Mouse (Mus musculus): ENCODE data around the gene Gm17535.
A peak's percentile ranks its signal among the peaks of the same experiment; 100 is the strongest.
"Not testable (repeated sequence)": the region's sequence is repeated elsewhere in the genome, so short reads cannot be mapped to it uniquely, and the experiment has no call there.

Gene Gm17535

DNA sequence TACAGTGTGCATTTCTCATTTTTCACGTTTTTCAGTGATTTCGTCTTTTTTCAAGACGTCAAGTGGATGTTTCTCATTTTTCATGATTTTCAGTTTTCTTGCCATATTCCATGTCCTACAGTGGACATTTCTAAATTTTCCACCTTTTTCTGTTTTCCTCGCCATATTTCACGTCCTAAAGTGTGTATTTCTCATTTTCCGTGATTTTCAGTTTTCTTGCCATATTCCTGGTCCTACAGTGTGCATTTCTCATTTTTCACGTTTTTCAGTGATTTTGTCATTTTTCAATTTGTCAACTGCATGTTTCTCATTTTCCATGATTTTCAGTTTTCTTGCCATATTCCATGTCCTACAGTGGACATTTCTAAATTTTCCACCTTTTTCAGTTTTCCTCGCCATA, at the start of gene Gm17535:
TSS of gene Gm17535 (plus strand) at position 301 of the 400 bp plus-strand sequence.
- DNase-seq (ENCODE audit: low read depth in 1 of 2, low spot score in 2 of 2), result not testable (repeated sequence)

DNA sequence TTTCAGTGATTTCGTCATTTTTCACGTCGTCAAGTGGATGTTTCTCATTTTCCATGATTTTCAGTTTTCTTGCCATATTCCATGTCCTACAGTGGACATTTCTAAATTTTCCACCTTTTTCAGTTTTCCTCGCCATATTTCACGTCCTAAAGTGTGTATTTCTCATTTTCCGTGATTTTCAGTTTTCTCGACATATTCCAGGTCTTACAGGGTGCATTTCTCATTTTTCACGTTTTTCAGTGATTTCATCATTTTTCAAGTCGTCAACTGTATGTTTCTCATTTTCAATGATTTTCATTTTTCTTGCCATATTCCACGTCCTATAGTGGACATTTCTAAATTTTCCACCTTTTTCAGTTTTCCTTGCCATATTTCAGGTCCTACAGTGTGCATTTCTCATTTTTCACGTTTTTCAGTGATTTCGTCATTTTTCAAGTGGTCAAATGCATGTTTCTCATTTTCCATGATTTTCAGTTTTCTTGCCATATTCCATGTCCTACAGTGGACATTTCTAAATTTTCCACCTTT, 33.9 kb upstream of the Gm17535 start, which contains the start of gene Gm10722:
TSS of gene Gm10722 (plus strand) at position 478 of the 528 bp plus-strand sequence.
- DNase-seq (ENCODE audit: low read depth in 1 of 2, low spot score in 2 of 2), result peak; percentile 12 to 52

DNA sequence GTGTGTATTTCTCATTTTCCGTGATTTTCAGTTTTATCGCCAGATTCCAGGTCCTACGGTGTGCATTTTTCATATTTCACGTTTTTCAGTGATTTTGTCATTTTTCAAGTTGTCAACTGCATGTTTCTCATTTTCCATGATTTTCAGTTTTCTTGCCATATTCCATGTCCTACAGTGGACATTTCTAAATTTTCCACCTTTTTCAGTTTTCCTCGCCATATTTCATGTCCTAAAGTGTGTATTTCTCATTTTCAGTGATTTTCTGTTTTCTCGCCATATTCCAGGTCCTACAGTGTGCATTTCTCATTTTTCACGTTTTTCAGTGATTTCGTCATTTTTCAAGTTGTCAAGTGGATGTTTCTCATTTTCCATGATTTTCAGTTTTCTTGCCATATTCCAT, 33.4 kb upstream of the Gm17535 start:
- DNase-seq (ENCODE audit: low read depth in 1 of 2, low spot score in 2 of 2), result peak; percentile 16 to 23

DNA sequence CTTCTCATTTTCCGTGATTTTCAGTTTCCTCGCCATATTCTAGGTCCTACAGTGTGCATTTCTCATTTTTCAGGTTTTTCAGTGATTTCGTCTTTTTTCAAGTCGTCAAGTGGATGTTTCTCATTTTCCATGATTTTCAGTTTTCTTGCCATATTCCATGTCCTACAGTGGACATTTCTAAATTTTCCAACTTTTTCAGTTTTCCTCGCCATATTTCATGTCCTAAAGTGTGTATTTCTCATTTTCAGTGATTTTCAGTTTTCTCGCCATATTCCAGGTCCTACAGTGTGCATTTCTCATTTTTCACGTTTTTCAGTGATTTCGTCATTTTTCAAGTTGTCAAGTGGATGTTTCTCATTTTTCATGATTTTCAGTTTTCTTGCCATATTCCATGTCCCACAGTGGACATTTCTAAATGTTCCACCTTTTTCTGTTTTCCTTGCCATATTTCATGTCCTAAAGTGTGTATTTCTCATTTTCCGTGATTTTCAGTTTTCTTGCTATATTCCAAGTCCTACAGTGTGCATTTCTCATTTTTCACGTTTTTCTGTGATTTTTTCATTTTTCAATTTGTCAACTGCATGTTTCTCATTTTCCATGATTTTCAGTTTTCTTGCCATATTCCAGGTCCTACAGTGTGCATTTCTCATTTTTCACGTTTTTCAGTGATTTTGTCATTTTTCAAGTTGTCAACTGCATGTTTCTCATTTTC, 32.3 kb upstream of the Gm17535 start:
- DNase-seq (ENCODE audit: low read depth in 1 of 2, low spot score in 2 of 2), result peak; percentile 97 to 100

DNA sequence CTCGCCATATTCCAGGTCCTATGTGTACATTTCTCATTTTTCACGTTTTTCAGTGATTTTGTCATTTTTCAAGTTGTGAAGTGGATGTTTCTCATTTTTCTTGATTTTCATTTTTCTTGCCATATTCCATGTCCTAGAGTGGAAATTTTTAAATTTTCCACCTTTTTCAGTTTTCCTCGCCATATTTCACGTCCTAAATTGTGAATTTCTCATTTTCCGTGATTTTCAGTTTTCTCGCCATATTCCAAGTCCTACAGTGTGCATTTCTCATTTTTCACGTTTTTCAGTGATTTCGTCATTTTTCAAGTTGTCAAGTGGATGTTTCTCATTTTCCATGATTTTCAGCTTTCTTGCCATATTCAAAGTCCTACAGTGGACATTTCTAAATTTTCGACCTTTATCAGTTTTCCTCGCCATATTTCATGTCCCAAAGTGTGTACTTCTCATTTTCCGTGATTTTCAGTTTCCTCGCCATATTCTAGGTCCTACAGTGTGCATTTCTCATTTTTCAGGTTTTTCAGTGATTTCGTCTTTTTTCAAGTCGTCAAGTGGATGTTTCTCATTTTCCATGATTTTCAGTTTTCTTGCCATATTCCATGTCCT, 31.5 kb upstream of the Gm17535 start, which contains the start of gene Gm11168:
TSS of gene Gm11168 (plus strand) at position 553 of the 603 bp plus-strand sequence.
- DNase-seq (ENCODE audit: low read depth in 1 of 2, low spot score in 2 of 2), result not testable (repeated sequence)

DNA sequence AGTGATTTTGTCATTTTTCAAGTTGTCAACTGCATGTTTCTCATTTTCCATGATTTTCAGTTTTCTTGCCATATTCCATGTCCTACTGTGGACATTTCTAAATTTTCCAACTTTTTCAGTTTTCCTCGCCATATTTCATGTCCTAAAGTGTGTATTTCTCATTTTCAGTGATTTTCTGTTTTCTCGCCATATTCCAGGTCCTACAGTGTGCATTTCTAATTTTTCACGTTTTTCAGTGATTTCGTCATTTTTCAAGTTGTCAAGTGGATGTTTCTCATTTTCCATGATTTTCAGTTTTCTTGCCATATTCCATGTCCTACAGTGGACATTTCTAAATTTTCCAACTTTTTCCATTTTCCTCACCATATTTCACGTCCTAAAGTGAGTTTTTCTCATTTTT, 28.2 kb upstream of the Gm17535 start:
- not testable (repeated sequence) for DNase-seq (ENCODE audit: low read depth in 1 of 2, low spot score in 2 of 2)

DNA sequence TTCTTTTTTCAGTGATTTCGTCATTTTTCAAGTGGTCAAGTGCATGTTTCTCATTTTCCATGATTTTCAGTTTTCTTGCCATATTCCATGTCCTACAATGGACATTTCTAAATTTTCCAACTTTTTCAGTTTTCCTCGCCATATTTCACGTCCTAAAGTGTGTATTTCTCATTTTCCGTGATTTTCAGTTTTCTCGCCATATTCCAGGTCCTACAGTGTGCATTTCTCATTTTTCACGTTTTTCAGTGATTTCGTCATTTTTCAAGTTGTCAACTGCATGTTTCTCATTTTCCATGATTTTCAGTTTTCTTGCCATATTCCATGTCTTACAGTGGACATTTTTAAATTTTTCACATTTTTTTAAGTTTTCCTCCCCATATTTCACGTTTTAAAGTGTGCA, 27.8 kb upstream of the Gm17535 start:
- DNase-seq (ENCODE audit: low read depth in 1 of 2, low spot score in 2 of 2), result peak; percentile 100

DNA sequence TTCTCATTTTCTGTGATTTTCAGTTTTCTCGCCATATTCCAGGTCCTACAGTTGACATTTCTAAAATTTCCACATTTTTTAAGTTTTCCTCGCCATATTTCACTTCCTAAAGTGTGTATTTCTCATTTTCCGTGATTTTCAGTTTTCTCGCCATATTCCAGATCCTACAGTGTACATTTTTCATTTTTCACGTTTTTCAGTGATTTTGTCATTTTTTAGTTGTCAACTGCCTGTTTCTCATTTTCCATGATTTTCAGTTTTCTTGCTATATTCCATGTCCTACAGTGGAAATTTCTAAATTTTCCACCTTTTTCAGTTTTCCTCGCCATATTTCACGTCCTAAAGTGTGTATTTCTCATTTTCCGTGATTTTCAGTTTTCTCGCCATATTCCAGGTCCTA, 27.1 kb upstream of the Gm17535 start:
- DNase-seq (ENCODE audit: low read depth in 1 of 2, low spot score in 2 of 2), result not testable (repeated sequence)

DNA sequence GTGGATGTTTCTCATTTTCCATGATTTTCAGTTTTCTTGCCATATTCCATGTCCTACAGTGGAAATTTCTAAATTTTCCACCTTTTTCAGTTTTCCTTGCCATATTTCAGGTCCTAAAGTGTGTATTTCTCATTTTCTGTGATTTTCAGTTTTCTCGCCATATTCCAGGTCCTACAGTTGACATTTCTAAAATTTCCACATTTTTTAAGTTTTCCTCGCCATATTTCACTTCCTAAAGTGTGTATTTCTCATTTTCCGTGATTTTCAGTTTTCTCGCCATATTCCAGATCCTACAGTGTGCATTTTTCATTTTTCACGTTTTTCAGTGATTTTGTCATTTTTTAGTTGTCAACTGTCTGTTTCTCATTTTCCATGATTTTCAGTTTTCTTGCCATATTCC, 25.1 kb upstream of the Gm17535 start:
- DNase-seq (ENCODE audit: low read depth in 1 of 2, low spot score in 2 of 2), result not testable (repeated sequence)

DNA sequence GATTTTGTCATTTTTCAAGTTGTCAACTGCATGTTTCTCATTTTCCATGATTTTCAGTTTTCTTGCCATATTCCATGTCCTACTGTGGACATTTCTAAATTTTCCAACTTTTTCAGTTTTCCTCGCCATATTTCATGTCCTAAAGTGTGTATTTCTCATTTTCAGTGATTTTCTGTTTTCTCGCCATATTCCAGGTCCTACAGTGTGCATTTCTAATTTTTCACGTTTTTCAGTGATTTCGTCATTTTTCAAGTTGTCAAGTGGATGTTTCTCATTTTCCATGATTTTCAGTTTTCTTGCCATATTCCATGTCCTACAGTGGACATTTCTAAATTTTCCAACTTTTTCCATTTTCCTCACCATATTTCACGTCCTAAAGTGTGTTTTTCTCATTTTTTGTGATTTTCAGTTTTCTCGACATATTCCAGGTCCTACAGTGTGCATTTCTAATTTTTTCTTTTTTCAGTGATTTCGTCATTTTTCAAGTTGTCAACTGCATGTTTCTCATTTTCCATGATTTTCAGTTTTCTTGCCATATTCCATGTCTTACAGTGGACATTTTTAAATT, 22.3 kb upstream of the Gm17535 start:
- DNase-seq (ENCODE audit: low read depth in 1 of 2, low spot score in 2 of 2), result not testable (repeated sequence)

DNA sequence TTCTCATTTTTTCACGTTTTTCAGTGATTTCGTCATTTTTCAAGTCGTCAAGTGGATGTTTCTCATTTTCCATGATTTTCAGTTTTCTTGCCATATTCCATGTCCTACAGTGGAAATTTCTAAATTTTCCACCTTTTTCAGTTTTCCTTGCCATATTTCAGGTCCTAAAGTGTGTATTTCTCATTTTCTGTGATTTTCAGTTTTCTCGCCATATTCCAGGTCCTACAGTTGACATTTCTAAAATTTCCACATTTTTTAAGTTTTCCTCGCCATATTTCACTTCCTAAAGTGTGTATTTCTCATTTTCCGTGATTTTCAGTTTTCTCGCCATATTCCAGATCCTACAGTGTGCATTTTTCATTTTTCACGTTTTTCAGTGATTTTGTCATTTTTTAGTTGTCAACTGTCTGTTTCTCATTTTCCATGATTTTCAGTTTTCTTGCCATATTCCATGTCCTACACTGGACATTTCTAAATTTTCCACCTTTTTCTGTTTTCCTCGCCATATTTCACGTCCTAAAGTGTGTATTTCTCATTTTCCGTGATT, 21.6 kb upstream of the Gm17535 start, which contains the start of gene Gm10721:
TSS of gene Gm10721 (plus strand) at position 408 of the 547 bp plus-strand sequence.
- not testable (repeated sequence) for DNase-seq (ENCODE audit: low read depth in 1 of 2, low spot score in 2 of 2)

DNA sequence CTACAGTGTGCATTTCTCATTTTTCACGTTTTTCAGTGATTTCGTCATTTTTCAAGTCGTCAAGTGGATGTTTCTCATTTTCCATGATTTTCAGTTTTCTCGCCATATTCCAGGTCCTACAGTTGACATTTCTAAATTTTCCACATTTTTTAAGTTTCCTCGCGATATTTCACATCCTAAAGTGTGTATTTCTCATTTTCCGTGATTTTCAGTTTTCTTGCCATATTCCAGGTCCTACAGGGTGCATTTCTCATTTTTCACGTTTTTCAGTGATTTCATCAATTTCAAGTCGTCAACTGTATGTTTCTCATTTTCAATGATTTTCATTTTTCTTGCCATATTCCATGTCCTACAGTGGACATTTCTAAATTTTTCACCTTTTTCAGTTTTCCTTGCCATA, 19.0 kb upstream of the Gm17535 start, which contains the start of gene Gm10720:
TSS of gene Gm10720 (plus strand) at position 301 of the 400 bp plus-strand sequence.
- DNase-seq (ENCODE audit: low read depth in 1 of 2, low spot score in 2 of 2), result not testable (repeated sequence)

DNA sequence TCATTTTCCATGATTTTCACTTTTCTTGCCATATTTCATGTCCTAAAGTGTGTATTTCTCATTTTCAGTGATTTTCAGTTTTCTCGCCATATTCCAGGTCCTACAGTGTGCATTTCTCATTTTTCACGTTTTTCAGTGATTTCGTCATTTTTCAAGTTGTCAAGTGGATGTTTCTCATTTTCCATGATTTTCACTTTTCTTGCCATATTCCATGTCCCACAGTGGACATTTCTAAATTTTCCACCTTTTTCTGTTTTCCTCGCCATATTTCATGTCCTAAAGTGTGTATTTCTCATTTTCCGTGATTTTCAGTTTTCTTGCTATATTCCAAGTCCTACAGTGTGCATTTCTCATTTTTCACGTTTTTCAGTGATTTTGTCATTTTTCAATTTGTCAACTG, 18.5 kb upstream of the Gm17535 start:
- DNase-seq (ENCODE audit: low read depth in 1 of 2, low spot score in 2 of 2), result not testable (repeated sequence)

DNA sequence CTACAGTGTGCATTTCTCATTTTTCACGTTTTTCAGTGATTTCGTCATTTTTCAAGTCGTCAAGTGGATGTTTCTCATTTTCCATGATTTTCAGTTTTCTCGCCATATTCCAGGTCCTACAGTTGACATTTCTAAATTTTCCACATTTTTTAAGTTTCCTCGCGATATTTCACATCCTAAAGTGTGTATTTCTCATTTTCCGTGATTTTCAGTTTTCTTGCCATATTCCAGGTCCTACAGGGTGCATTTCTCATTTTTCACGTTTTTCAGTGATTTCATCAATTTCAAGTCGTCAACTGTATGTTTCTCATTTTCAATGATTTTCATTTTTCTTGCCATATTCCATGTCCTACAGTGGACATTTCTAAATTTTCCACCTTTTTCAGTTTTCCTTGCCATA, 17.3 kb upstream of the Gm17535 start, which contains the start of gene Gm10719:
TSS of gene Gm10719 (plus strand) at position 301 of the 400 bp plus-strand sequence.
- DNase-seq (ENCODE audit: low read depth in 1 of 2, low spot score in 2 of 2), result not testable (repeated sequence)

DNA sequence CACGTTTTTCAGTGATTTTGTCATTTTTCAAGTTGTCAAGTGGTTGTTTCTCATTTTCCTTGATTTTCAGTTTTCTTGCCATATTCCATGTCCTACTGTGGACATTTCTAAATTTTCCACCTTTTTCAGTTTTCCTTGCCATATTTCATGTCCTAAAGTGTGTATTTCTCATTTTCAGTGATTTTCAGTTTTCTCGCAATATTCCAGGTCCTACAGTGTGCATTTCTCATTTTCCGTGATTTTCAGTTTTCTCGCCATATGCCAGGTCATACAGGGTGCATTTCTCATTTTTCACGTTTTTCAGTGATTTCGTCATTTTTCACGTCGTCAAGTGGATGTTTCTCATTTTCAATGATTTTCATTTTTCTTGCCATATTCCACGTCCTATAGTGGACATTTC, 15.5 kb upstream of the Gm17535 start:
- not testable (repeated sequence) for DNase-seq (ENCODE audit: low read depth in 1 of 2, low spot score in 2 of 2)

DNA sequence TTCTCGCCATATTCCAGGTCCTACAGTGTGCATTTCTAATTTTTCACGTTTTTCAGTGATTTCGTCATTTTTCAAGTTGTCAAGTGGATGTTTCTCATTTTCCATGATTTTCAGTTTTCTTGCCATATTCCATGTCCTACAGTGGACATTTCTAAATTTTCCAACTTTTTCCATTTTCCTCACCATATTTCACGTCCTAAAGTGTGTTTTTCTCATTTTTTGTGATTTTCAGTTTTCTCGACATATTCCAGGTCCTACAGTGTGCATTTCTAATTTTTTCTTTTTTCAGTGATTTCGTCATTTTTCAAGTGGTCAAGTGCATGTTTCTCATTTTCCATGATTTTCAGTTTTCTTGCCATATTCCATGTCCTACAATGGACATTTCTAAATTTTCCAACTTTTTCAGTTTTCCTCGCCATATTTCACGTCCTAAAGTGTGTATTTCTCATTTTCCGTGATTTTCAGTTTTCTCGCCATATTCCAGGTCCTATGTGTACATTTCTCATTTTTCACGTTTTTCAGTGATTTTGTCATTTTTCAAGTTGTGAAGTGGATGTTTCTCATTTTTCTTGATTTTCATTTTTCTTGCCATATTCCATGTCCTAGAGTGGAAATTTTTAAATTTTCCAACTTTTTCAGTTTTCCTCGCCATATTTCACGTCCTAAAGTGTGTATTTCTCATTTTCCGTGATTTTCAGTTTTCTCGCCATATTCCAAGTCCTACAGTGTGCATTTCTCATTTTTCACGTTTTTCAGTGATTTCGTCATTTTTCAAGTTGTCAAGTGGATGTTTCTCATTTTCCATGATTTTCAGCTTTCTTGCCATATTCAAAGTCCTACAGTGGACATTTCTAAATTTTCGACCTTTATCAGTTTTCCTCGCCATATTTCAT, 14.3 kb upstream of the Gm17535 start:
- peak; percentile 26 to 42 for DNase-seq (ENCODE audit: low read depth in 1 of 2, low spot score in 2 of 2)

DNA sequence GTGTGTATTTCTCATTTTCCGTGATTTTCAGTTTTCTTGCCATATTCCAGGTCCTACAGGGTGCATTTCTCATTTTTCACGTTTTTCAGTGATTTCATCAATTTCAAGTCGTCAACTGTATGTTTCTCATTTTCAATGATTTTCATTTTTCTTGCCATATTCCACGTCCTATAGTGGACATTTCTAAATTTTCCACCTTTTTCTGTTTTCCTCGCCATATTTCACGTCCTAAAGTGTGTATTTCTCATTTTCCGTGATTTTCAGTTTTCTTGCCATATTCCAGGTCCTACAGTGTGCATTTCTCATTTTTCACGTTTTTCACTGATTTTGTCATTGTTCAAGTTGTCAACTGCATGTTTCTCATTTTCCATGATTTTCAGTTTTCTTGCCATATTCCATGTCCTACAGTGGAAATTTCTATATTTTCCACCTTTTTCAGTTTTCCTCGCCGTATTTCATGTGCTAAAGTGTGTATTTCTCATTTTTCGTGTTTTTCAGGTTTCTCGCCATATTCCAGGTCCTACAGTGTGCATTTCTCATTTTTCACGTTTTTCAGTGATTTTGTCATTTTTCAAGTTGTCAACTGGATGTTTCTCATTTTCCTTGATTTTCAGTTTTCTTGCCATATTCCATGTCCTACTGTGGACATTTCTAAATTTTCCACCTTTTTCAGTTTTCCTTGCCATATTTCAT, 11.9 kb upstream of the Gm17535 start:
- peak; percentile 70 to 82 for DNase-seq (ENCODE audit: low read depth in 1 of 2, low spot score in 2 of 2)

DNA sequence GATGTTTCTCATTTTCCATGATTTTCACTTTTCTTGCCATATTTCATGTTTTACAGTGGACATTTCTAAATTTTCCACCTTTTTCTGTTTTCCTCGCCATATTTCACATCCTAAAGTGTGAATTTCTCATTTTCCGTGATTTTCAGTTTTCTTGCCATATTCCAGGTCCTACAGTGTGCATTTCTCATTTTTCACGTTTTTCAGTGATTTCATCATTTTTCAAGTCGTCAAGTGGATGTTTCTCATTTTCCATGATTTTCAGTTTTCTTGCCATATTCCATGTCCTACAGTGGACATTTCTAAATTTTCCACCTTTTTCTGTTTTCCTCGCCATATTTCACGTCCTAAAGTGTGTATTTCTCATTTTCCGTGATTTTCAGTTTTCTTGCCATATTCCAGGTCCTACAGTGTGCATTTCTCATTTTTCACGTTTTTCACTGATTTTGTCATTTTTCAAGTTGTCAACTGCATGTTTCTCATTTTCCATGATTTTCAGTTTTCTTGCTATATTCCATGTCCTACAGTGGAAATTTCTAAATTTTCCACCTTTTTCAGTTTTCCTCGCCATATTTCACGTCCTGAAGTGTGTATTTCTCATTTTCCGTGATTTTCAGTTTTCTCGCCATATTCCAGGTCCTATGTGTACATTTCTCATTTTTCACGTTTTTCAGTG, 11.0 kb upstream of the Gm17535 start, which contains the start of gene Gm10718:
TSS of gene Gm10718 (plus strand) at position 236 of the 673 bp plus-strand sequence.
- DNase-seq (ENCODE audit: low read depth in 1 of 2, low spot score in 2 of 2), result peak; percentile 67 to 68

All from monocyte, adult 2 months (primary cell).